Mouse (Mus musculus) frontal cortex, postnatal 25 days (tissue): ENCODE measurements at regions not wholly inside any gene's neighbourhood (a gene's known extent, or its start where the extent isn't known, plus 50 kb on each side); places are given as distances from the start of the nearest gene placed in this dataset.

Experiments
- DNase-seq, 2 experiments: peaks; one replicate each; pipeline ENCODE4 v3.0.0; 2022; ENCODE audit warnings: low spot score in 2 of 2

DNA sequence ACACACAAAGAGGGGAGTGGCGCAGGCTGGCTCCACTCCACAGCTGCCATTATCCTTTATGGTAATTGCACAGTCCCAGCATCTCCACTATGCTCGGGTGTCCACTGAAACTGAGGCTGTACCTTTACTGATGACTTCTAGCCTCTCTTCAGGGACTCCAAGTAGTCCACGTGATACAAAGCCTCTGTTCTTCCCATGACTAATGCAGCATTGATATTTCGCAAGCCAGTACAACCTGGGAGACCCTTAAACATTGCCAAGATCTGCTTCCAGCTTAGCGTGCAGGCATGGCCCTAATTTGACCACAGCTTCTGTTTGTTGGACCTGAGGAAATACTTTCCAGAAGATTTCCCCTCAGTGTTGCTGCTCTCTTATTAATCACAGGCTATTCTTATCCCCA lies 215.8 kb downstream of the Galc start:
- DNase-seq = no peak

DNA sequence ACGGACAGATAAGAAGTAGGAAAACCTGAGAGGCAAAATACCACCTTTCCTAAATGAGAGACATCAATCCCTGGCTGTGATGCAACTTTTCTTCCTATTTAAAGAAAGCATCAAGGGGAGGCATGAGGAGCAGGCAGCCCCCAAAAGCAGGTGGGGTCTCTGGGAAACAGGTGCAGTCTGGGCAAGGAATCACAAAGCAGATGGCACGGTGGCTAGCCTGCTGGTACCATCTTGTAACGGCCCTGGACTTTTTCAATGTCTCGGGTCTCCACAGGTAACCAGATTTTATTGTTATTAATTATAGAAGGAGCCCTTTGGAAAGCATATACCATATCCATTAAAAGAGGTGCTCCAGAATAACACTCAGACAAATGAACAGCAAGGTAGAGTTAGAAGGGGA lies 219.6 kb downstream of the Galc start:
- no peak for DNase-seq

DNA sequence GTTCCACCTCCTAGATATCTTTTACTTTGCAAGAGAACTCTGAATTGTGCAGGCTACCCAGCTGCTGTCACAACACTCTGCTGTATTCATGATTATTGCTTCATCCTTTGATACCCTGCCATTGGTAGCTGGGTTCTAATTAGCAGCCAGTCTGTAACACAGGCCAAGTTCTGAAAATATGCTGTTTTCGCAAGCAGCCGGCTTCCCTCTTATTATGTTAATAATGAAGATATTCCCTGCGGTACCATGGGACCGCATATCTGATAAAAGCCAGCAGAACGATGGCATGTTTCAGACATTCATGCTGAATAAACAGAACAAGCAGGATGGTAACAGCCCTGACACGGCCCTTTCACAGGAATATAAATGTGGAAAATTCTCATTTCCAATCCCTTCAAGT lies 235.6 kb downstream of the Galc start:
- no peak for DNase-seq

DNA sequence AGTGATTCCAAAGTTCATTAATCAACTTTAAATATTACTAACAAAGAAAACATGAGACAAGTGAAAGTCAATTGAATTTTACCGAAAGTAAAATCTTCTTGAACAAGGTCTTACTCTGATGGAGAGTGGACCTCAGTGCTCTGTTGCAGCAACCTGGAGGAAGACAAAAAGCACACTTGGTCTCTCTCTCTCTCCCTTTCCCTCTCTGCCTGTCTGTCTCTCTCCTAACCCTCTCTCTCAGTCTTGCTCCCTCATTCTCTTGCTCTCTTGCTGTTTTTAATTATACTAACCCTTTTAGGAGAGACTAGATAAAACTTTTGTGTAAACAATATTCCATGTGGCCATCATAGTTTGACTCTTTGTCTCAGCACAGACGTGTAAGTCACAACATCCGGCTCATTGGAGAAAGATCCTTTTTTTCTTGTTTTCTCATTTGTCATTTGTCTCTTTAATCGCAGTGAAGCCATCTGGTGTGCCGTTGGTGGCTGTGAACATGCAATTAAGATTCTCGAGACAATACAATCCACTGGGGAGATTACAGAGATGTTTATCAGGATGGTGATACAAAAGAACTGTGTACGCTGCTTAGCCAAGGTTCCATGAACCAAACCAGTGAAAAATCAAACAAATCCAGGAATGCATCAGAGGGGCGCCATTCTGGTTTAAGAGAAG lies 244.5 kb downstream of the Galc start:
- no peak for DNase-seq

DNA sequence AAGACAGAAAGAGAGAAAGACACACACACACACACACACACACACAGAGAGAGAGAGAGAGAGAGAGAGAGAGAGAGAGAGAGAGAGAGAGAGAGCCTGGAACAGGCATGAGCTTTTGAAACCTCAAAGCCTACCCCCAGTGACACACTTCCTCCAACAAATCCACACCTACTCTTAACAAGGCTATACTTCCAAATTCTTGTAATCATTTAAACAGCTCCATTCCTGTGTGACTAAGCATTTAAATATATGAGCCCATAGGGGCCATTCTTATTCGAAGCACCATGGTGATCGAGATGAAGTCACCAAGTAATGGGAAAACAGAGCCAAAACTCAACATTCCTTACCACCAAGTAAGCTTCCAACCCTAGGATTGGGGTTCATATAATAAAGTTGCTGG lies 250.1 kb downstream of the Galc start:
- no peak for DNase-seq

DNA sequence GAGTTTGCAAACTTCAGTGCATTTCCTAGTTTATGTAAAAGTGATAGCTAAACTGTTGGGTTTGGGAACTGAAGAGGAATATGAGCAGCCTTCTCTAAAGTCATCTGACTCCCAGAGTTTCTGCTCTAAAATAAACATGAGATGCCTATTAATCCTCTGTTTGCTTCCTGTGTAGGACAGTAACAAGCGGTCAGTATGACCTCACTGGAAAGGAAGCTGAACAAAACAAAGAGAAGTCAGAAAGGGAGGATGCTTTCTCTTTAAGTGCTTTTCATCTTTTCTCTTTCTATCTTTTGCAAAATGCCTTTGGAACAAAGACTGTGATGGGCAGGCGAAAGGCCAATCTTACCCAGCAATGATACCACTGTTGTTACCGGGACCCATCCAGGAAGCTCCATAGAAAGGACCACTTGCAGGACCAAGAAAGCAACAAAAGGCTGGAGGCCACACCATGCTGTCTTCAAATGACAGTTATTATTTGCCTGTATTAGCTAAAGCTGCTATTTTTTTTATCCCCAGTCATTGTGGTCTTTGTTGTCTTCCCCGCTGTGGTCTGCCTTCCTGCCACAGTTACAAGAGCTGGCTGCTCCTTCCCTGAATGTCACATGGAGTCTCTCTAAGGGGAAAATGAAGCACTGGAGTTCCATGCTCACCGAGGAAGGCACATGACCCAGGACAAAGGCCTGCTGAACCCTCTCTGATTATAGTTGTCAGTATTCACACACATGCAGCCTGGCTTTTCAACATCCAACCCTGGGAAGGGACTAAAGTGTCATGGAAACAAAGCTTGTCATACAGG lies 253.4 kb downstream of the Galc start:
- DNase-seq = no peak

DNA sequence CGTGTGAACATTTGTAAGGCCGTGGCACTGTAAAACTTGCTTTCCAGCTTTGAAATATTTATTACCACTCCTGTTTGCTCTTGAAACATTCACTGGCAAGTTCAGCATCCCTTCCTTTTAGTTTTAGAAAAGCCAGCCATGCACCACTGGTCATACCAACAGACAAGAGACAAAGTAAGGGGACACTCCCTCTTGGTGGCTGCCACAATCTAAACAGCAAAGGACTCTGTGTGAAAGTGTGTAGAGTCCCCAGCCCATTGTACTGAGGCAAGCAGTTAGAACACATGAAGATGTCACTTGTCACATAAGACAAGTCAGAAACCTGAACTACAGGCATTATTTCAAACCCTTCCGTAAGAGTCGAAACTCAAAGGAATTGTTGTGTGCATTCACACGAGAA lies 257.0 kb downstream of the Galc start:
- DNase-seq = no peak

DNA sequence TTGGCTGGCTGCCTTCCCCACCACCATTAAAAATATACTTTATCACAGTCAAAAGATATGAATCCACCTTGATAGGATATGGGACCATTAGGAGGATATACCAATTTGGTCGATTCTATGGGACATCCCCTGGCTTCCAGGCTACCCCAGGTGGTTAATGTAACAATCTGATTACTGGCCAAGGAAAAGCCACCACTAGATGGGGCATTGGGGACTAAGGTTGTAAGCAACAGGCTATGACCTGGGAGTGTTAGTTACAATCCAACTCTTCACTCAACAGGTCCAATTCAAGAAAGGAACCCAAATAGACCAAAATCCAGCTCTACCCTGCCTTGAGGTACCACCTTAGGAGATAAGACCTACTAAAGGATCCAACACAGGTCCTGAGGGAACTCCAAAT lies 264.4 kb downstream of the Galc start:
- no peak for DNase-seq

DNA sequence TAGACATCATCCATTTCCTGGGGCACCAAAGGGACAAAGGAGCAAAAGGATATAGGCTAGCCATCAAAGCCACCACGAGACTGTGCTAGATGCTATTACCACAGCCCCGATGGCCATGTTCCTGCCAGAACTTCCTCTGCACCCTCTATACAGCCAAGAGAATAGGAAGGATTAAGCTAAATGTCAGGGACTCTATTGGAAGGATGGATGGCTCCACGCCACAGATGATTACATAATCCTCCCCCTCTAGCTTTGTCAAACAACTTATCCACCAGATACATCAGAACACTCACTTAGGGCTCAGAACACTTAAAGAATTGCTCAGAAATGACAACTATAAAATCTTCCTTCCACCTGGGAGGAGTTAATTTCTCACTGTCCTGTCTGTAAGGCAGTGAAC lies 265.3 kb downstream of the Galc start:
- DNase-seq = no peak

DNA sequence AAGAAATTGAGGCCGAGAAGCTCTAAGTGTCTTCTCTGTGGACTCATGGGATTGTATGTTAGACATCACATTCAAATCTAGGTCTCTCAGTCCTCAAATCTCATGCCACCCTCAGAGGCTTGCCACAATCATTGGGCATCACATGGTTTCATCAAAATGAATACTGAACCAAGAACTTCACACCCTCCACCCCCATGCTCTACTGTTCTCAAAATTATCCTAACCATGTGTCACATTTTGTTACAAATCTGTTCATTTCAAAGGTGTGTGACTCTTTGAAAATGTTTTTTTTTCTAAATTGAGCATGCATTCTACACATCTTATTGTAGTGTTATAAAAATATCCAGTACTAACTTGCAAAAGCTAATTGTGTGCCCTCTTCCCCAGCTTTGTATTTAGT lies 275.9 kb downstream of the Galc start:
- peak in 1 of 2 experiments; percentile 11 for DNase-seq

DNA sequence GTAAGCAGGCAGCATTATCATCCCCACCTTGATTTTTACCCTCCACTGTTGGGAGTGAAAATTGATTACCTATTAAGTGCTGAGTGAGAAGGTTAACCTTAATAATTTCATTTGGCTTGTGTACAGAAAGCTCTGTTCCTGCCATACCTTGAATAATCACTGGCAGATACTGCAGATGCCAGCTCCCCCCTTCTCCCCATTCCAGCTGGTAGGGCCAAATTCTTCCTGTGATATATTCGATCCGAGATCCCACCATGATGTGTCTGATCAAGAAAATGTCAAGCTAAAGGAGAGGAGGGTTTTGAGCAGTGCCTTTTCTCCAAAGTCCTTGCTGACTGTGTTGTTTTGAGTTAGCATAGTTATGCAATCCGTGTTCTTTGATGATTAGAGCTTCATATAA lies 280.6 kb downstream of the Galc start:
- DNase-seq = no peak

DNA sequence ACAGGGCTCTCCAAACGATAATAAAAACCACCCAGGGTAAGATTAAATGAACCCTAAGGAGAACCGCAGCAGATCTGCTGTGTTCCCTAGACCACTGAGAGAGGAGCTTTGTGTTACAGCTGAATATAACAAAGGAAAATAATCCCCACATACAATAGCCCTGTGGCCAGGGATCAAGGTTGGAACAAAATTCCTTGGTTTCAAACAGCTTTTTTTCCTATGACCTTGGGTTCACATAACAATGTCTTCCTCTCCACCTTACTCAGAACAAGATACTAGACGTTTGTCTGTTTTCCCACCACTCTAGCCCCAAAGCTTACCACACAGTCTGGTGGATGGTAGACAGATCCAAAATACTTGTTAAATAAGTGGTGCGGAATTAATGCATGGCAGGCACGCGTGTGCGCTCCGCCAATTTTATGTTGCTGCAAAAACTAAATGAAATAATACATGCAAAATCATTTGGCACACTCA lies 281.0 kb downstream of the Galc start:
- no peak for DNase-seq

DNA sequence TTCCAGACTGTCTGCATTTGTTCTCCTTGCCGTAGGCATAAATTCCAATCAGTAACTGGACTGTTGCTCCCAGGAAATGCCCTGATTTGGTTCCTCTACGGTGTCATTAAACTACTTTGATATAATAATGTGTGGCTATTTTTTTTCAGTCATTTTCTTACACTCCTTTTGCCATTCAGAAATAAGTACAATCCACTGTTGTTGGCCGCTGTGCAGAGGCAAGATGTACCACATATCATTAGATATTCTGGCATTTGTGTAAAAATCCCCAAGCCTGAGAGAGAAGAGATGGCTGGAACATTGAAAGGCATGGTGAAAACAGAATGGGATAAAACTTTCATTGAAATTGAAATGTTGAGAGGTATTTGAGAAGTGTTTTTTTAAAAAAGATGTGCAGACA lies 281.6 kb downstream of the Galc start:
- DNase-seq = no peak

DNA sequence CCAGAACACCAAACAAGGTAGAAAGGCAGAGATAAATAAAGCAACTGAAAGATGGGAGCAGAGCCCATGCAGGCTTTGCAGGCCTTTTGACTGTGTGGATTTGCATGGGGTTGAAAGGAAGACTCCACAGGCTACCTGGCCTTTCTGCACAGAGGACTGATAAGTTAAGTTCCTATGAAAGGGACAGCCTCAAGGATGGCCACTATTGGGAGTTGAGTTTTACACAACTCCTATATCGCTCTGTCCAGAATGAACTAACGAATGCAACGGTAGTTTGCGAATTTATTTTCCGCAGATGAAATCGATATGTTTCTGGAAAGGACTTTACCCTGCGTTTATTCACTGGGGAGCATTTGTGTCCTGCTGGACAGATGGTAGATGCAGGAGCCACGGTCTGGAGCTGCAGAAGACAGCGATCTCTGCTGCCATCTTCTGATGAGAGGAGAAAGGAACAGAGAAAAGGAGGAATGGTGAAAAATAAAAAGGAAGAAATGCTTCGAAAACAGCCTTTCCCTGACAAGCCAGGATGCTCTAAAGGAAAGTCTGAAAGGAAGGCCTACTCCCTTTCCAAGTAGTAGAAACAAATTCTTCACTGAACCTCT lies 285.2 kb downstream of the Galc start:
- DNase-seq = peak in 1 of 2 experiments; percentile 20

DNA sequence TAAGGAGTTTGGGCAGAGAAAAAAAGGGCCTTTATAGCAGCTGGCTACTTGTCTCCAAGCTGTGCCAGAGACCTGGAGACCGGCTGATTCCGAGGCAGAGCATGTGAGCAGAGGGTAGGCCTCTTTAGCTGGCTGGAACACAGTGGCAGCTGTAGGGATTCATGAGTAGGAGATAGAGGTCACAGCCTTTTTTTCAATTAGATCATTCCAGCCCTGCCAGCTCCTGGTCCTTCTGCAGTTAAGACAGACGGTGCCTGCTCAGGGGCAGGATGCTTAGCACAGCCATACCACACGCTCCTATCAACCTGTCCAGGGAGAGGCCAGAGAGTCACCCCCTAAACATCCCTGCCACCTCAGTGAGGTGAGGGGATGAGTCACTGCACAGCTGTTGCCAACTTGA lies 302.1 kb downstream of the Galc start:
- no peak for DNase-seq

DNA sequence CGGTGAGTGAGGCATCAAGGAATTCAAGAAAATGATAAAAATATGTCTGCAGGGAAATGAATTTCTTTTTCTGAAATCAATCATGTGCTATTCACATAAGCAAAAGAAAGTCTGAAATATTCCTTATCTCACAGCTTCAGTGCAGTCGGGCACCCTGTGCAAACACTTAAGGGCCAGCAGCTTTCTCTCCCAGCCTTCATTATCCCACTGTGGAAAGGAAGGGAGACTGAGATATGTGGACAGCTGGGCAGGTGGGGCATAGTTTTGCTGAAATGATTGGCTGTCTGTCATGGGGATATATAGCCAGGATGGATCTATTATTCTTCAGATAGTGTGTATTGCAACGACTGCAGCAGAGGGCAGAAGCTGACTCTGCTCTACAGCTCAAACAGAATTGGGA lies 305.9 kb downstream of the Galc start:
- DNase-seq = no peak

DNA sequence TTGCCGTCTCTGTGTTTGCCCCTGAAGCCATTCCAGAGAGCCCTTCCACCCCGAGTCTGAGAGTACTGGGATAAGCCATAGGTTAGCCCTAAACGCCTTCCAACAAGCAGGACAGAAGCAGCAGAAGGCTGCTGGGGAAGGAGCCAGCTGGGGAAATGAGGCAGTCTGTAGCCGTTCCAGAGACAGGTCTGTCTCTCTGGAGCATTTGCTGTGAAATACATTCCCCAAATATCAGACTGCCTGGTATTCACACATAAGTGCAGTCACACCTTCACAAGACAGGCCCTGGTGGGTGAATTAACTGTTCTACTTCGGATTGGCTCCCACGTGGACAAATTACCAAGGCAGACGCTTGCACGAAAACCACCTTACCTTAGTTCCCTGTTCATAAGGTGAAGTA lies 307.1 kb downstream of the Galc start:
- DNase-seq = no peak

DNA sequence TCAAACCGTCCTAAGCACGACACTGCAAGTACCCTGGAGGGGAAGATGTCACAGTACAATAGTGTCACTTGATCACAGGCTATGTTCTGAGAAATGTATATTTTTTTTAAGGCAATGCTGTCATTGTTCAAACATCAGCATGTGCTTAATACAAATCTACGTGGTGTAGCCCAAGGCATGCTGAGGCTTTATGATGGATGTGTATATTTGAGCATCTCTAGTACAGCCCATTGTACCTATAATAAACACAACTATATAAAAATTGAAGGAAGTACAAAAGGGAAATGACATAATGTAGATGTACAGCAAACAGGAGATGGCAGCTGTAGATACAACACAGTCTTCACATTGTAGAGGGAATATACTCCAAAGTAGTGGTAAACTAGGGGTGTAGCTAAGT lies 309.2 kb downstream of the Galc start:
- no peak for DNase-seq

DNA sequence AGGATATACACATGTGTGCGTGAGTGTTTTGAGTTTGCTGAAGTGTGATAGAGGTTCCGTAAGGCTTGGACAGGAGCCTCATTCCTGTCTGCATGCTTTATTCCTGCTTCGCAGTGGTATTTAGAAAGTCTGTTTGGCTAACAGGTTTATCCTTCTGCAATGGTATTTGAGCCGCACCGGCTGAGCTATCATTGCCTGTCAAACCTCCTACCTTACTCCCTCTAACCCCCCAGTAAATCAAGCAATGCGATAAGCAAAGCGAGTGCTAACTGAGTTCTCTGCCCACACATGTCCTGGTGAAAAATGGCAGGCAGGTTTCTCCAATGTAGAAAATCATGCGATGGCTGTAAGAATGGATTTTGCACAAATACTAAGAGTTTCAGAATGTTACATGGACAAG lies 311.8 kb downstream of the Galc start:
- no peak for DNase-seq

DNA sequence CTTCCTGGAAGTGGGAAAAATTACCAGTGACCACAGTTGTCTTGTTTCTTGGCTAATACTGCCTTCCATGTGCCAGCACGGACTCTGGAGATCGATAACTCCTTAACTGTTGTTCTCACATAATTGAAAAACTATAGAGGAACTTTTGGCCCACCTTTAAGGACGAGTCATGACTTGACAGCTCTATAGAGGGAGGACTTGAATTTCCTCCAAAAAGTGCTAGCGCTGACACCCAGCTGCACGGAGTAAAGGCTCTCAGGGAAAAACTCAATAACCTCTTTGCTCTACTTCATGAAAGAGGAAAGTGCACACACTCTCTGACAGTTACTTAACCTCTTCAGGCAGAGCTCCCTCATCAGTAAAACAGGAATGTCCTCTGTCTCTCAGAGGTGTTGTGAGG lies 320.9 kb downstream of the Galc start:
- no peak for DNase-seq

DNA sequence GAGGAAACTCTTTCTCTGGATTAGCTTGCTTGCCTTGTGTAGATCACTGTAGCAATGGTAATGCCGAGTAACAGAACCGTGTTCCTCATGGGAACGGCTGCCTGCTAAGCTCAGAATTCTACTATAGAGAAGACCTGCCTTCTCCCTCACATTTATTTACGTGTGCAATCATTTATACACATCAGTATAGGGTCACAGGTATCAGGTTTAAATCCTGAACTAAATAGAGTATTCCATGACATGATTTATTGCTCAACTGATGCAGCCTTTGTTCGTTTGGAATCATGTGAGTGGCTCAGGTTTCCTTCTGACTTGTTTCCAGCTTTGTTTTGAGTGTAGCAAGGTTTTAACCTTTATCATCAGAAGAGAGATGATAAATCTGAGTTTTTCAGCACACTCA lies 329.4 kb downstream of the Galc start:
- DNase-seq = no peak

DNA sequence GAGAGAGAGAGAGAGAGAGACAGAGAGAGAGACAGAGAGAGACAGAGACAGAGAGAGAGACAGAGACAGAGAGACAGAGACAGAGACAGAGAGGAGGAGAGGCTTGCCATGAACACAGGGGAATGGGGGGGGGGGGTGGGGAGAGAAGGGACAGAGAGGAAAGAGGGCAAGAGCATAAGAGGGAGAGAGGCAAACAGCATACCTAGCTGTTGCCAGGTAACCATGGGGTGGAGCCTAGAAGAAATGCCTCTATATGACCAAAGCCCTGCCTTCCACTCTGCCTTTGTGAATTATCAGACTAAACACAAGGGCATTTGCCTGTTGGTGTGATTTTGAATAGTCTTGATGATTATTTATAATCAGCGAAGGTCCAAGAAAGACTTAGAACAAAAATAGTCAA lies 332.2 kb downstream of the Galc start:
- no peak for DNase-seq
